Mouse (Mus musculus): ENCODE results near the gene Cbr3.

GRCm38 (mm10) chr16:93715826-93716225 is 32.8 kb downstream of the Cbr3 start:
- TF ChIP-seq CTCF (IDR thresholded peaks at IDR 0.05; ENCODE audit: low read depth), result no peak
- TF ChIP-seq EP300 (optimal IDR thresholded peaks at IDR 0.05), result no peak

All from stomach, postnatal 0 days (tissue).